Comparison of ENCODE assay signal across 8 mouse cellular contexts in genomic region chr10:96308713-96309445, GRCm38 (mm10).
DNase-seq lines count a peak whose midpoint lies in the region; ATAC-seq lines count a peak whose summit lies in the region.

No protein-coding gene starts in this region.

- H3K27me3 ChIP-seq in embryonic facial prominence, embryonic 14.5 days (replicated peaks; ENCODE audit: control insufficient read depth, insufficient read depth, low read length), result no peaks in the 10 kb centered on the region
- H3K27me3 ChIP-seq in hindbrain, embryonic 16.5 days (replicated peaks; ENCODE audit: control insufficient read depth, insufficient read depth, low read length), result no peaks in the 10 kb centered on the region

- DNase-seq in heart, adult 11 months, result peak; percentile 98
- DNase-seq in heart, postnatal 36 days, result no peak
- peak; percentile 95 for DNase-seq in ZHBTc4 (ENCODE audit: low read depth, low spot score)
- DNase-seq in embryonic facial prominence, embryonic 14.5 days (ENCODE audit: low spot score), result peak; percentile 94
- DNase-seq in neural tube, embryonic 10.5 days (ENCODE audit: extremely low spot score, low spot score), result peak; percentile 46
- DNase-seq in right cerebral cortex, postnatal 36 days (ENCODE audit: low spot score in 2 of 2), result no peak
- DNase-seq in adrenal gland, postnatal 36 days, result no peak

- peak; percentile 93 for ATAC-seq in embryonic facial prominence, embryonic 14.5 days (ENCODE audit: low read depth)
- peak; percentile 91 for ATAC-seq in hindbrain, embryonic 16.5 days

- H3K4me3 ChIP-seq in embryonic facial prominence, embryonic 14.5 days (ENCODE audit: low read depth, low read length), result no peak overlapping the region
- no peak overlapping the region for H3K4me3 ChIP-seq in hindbrain, embryonic 16.5 days (ENCODE audit: low read length)

- intact Hi-C loops in heart, postnatal 36 days (cut with DNase I), result no loop called here

- peaks cover 10% of the 10 kb centered on the region for H3K9me3 ChIP-seq in embryonic facial prominence, embryonic 14.5 days (ENCODE audit: control insufficient read depth, low read length)
- no peaks in the 10 kb centered on the region; the same call in 1 of the 2 replicates for H3K9me3 ChIP-seq in hindbrain, embryonic 16.5 days (ENCODE audit: control insufficient read depth, low read length)

- WGBS in embryonic facial prominence, embryonic 14.5 days, result 26% methylated on average over 7 of the region's 7 CpGs
- 11% methylated on average over 7 of the region's 7 CpGs for WGBS in hindbrain, embryonic 16.5 days

- H3K4me1 ChIP-seq in embryonic facial prominence, embryonic 14.5 days (ENCODE audit: control insufficient read depth, insufficient read depth, low read length), result peaks cover 16% of the 10 kb centered on the region
- H3K4me1 ChIP-seq in hindbrain, embryonic 16.5 days (ENCODE audit: control insufficient read depth, insufficient read depth, low read depth, low read length), result peaks cover 5% of the 10 kb centered on the region; the same call in 1 of the 2 replicates

- H3K9ac ChIP-seq in embryonic facial prominence, embryonic 14.5 days (ENCODE audit: low read depth, low read length), result no peak overlapping the region
- H3K9ac ChIP-seq in hindbrain, embryonic 16.5 days (ENCODE audit: low read depth, low read length), result peak overlapping the region; percentile 9; the same call in 1 of the 2 replicates

- H3K4me2 ChIP-seq in embryonic facial prominence, embryonic 14.5 days (ENCODE audit: low read depth, low read length), result no peak overlapping the region
- no peak overlapping the region for H3K4me2 ChIP-seq in hindbrain, embryonic 16.5 days (ENCODE audit: low read length)

- H3K27ac ChIP-seq in embryonic facial prominence, embryonic 14.5 days (replicated peaks; ENCODE audit: low read depth, low read length), result peak overlapping the region; percentile 63
- no peak overlapping the region for H3K27ac ChIP-seq in hindbrain, embryonic 16.5 days (ENCODE audit: low read depth, low read length)

- no peaks in the 10 kb centered on the region for H3K36me3 ChIP-seq in embryonic facial prominence, embryonic 14.5 days (ENCODE audit: control insufficient read depth, insufficient read depth, low read length)
- H3K36me3 ChIP-seq in hindbrain, embryonic 16.5 days (ENCODE audit: control insufficient read depth, insufficient read depth, low read length), result no peaks in the 10 kb centered on the region

Comparison
In these comparisons a context has a peak if more than half of its experiments do, and no peak if none do; other contexts are left out.
1. DNase-seq: peak in heart, adult 11 months (single experiment), ZHBTc4 (single experiment), embryonic facial prominence, embryonic 14.5 days (single experiment) and neural tube, embryonic 10.5 days (single experiment); none in heart, postnatal 36 days (0 of 2), right cerebral cortex, postnatal 36 days (0 of 2) and adrenal gland, postnatal 36 days (0 of 2).